Mouse (Mus musculus): ENCODE results near the gene Nrgn. TPM values are rescaled to one million over a fixed set of nuclear protein-coding genes. Genes with fewer than 3 reads are reported as not detected.

Nrgn gene
- total RNA-seq (2014; rRNA removed) (76.2 and 112 TPM in 2 replicates), polyA plus RNA-seq (2015; fragmentation: Nextera tagmentation; extraction: Ambion mirVana) (152 and 176 TPM in 2 replicates)

DNA sequence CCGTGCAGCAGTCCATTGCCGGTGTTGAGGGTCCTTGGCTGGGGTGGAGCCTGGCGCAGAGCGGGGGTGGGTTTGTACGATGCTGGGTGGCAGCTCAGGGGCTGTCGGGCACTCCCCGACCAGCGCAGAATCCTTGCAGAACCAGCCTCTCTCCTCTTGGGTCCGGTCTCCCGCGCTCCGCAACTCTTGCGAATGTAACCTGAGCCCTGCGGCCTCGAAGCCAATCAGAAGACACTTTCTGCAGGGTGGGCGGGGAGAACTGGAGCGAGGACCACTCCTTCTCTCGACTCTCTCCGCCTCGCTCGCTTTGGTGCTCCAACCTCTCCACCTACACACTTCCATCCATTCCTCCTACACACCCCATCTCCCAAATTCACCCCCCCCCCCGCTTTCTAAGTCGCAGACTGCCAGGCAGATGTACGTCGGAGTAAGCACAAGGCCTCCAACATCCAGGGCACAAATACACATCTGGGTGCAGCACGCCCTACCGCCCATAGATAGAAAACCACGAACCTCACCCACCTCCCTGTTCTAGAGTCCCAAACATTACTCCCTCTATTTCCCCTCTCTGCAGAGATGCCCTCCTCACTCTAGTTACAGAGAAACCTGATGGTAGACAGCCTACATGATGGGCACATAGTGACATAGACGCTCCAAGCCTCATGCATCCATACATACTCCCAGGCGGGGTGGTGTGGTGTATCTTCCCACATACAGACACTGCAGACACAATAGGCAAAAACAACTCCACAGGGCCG lies at the start of gene Nrgn:
Gene Nrgn (minus strand): TSS at position 369 of the 758 bp plus-strand sequence.
- Histone ChIP-seq H3K9me3 (ENCODE audit: low read length) (no peaks in the 10 kb centered on the region), H3K4me3 (ENCODE audit: low read depth, low read length) (peak within 1 kb of the TSS; percentile 48), H3K4me2 (ENCODE audit: low read depth) (peak within 1 kb of the TSS; percentile 95), H3K36me3 (ENCODE audit: insufficient read depth) (no peaks in the 10 kb centered on the region), H3K4me1 (ENCODE audit: insufficient read depth) (peaks cover 10% of the 10 kb centered on the region; the same call in 1 of the 2 replicates), H3K9ac (peak within 1 kb of the TSS; percentile 58), H3K27ac (ENCODE audit: low read depth, low read length) (no peak within 1 kb of the TSS), H3K27me3 (ENCODE audit: insufficient read depth, low read length) (peaks cover 9% of the 10 kb centered on the region)
- peak; percentile 85 for ATAC-seq
- peak; percentile 81 for DNase-seq
- WGBS = 4% methylated on average over 31 of the region's 31 CpGs
- no peak for TF ChIP-seq CTCF (IDR thresholded peaks at IDR 0.05; ENCODE audit: low read depth)

GRCm38 (mm10) chr9:37600538-37601205 lies 48.0 kb upstream of the Nrgn start:
- no peak for ATAC-seq
- no peaks in the 10 kb centered on the region for H3K4me1 ChIP-seq (ENCODE audit: insufficient read depth)
- no peaks in the 10 kb centered on the region for H3K9me3 ChIP-seq (ENCODE audit: low read length)
- 100% methylated on average over 2 of the region's 2 CpGs for WGBS
- no peaks in the 10 kb centered on the region for H3K27me3 ChIP-seq (ENCODE audit: insufficient read depth, low read length)
- no peak overlapping the region for H3K4me3 ChIP-seq (ENCODE audit: low read depth, low read length)
- no peak for DNase-seq
- H3K4me2 ChIP-seq (ENCODE audit: low read depth) = no peak overlapping the region
- H3K27ac ChIP-seq (ENCODE audit: low read depth, low read length) = no peak overlapping the region
- H3K36me3 ChIP-seq (ENCODE audit: insufficient read depth) = no peaks in the 10 kb centered on the region
- TF ChIP-seq CTCF (IDR thresholded peaks at IDR 0.05; ENCODE audit: low read depth) = no peak
- no peak overlapping the region for H3K9ac ChIP-seq

GRCm38 (mm10) chr9:37598637-37599036 lies 45.9 kb upstream of the Nrgn start:
- ATAC-seq = no peak
- Histone ChIP-seq H3K9me3 (ENCODE audit: low read length) (no peaks in the 10 kb centered on the region), H3K36me3 (ENCODE audit: insufficient read depth) (no peaks in the 10 kb centered on the region)

GRCm38 (mm10) chr9:37595570-37595969 lies 42.9 kb upstream of the Nrgn start:
- no peak overlapping the region for H3K4me3 ChIP-seq (ENCODE audit: low read depth, low read length)
- no peak for TF ChIP-seq CTCF (IDR thresholded peaks at IDR 0.05; ENCODE audit: low read depth)
- no peak overlapping the region for H3K4me2 ChIP-seq (ENCODE audit: low read depth)
- H3K36me3 ChIP-seq (ENCODE audit: insufficient read depth) = no peaks in the 10 kb centered on the region
- no peaks in the 10 kb centered on the region for H3K9me3 ChIP-seq (ENCODE audit: low read length)
- H3K27me3 ChIP-seq (ENCODE audit: insufficient read depth, low read length) = no peaks in the 10 kb centered on the region
- no peak overlapping the region for H3K27ac ChIP-seq (ENCODE audit: low read depth, low read length)
- H3K9ac ChIP-seq = no peak overlapping the region
- ATAC-seq (no peak), DNase-seq (no peak)
- WGBS = 96% methylated on average over 1 of the region's 1 CpGs
- H3K4me1 ChIP-seq (ENCODE audit: insufficient read depth) = no peaks in the 10 kb centered on the region

More at GRCm38 (mm10) chr9:37598637-37599036, 45.9 kb upstream of the Nrgn start:
- H3K9ac ChIP-seq = no peak overlapping the region
- no peak for TF ChIP-seq CTCF (IDR thresholded peaks at IDR 0.05; ENCODE audit: low read depth)
- H3K4me3 ChIP-seq (ENCODE audit: low read depth, low read length) = no peak overlapping the region
- 90% methylated on average over 2 of the region's 2 CpGs for WGBS
- no peak for DNase-seq
- no peaks in the 10 kb centered on the region for H3K27me3 ChIP-seq (ENCODE audit: insufficient read depth, low read length)
- no peak overlapping the region for H3K27ac ChIP-seq (ENCODE audit: low read depth, low read length)
- no peak overlapping the region for H3K4me2 ChIP-seq (ENCODE audit: low read depth)
- no peaks in the 10 kb centered on the region for H3K4me1 ChIP-seq (ENCODE audit: insufficient read depth)

GRCm38 (mm10) chr9:37593690-37594089 lies 41.0 kb upstream of the Nrgn start:
- Histone ChIP-seq H3K4me2 (ENCODE audit: low read depth) (no peak overlapping the region), H3K4me3 (ENCODE audit: low read depth, low read length) (no peak overlapping the region), H3K27me3 (ENCODE audit: insufficient read depth, low read length) (no peaks in the 10 kb centered on the region), H3K27ac (ENCODE audit: low read depth, low read length) (no peak overlapping the region), H3K36me3 (ENCODE audit: insufficient read depth) (no peaks in the 10 kb centered on the region), H3K9ac (no peak overlapping the region), H3K9me3 (ENCODE audit: low read length) (no peaks in the 10 kb centered on the region), H3K4me1 (ENCODE audit: insufficient read depth) (no peaks in the 10 kb centered on the region)
- DNase-seq (no peak), ATAC-seq (no peak)
- 82% methylated on average over 3 of the region's 3 CpGs for WGBS
- no peak for TF ChIP-seq CTCF (IDR thresholded peaks at IDR 0.05; ENCODE audit: low read depth)

DNA sequence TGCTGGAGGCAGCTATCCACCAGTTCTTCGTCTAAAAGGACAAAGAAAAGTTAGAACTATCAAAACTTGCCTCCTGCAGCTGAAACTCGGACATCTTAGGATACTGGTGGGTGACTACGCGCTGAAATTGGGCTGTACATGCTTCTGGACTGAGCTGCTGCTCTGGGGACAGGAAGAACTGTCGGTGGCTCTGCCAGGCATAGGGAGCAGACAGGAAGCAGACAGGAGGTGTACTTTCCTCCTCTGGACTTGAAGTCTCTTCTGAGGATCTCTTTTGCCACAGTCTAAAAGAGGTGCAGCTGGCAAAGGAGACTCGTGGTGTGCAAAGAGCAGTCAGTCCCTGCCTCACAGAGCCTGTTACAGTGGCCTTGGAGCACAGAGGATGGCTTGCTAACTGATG lies 39.9 kb upstream of the Nrgn start:
- Histone ChIP-seq H3K9me3 (ENCODE audit: low read length) (no peaks in the 10 kb centered on the region), H3K4me1 (ENCODE audit: insufficient read depth) (no peaks in the 10 kb centered on the region), H3K27me3 (ENCODE audit: insufficient read depth, low read length) (no peaks in the 10 kb centered on the region), H3K4me3 (ENCODE audit: low read depth, low read length) (no peak overlapping the region), H3K36me3 (ENCODE audit: insufficient read depth) (no peaks in the 10 kb centered on the region), H3K9ac (no peak overlapping the region), H3K27ac (ENCODE audit: low read depth, low read length) (no peak overlapping the region), H3K4me2 (ENCODE audit: low read depth) (no peak overlapping the region)
- TF ChIP-seq CTCF (IDR thresholded peaks at IDR 0.05; ENCODE audit: low read depth) = no peak
- DNase-seq = no peak
- ATAC-seq = no peak
- 58% methylated on average over 6 of the region's 6 CpGs for WGBS

- no peak overlapping the region for H3K4me3 ChIP-seq (ENCODE audit: low read depth, low read length)
- 70% methylated on average over 2 of the region's 2 CpGs for WGBS
- no peak for ATAC-seq
These were observed 39.3 kb upstream of the Nrgn start for GRCm38 (mm10) chr9:37592025-37592424.

More at GRCm38 (mm10) chr9:37592025-37592424, 39.3 kb upstream of the Nrgn start:
- Histone ChIP-seq H3K9ac (no peak overlapping the region), H3K27ac (ENCODE audit: low read depth, low read length) (no peak overlapping the region), H3K9me3 (ENCODE audit: low read length) (no peaks in the 10 kb centered on the region), H3K4me2 (ENCODE audit: low read depth) (no peak overlapping the region), H3K4me1 (ENCODE audit: insufficient read depth) (no peaks in the 10 kb centered on the region), H3K36me3 (ENCODE audit: insufficient read depth) (no peaks in the 10 kb centered on the region), H3K27me3 (ENCODE audit: insufficient read depth, low read length) (no peaks in the 10 kb centered on the region)
- DNase-seq = no peak
- no peak for TF ChIP-seq CTCF (IDR thresholded peaks at IDR 0.05; ENCODE audit: low read depth)
